Mouse (Mus musculus) megakaryocyte progenitor cell, adult 5-6 weeks (primary cell): ENCODE data around the gene Sesn3. TPM values are rescaled to one million over a fixed set of nuclear protein-coding genes. Genes with fewer than 3 reads are reported as not detected.

Experiments
- total RNA-seq, 2 experiments: library from RNA; stranded (forward) in 1 of 2; stranded (reverse) in 1 of 2; fragments of 157-497, 149-512 nt in 1 of 2; fragments of 200-1000 nt in 1 of 2; gene quantifications; 2 replicates each; pipeline versions ENCODE4 v1.2.3 to v1.2.4; 2015 to 2017

Sesn3 gene
- total RNA-seq, 2 experiments from 2014 or later = 5.6 to 7.5 TPM

Other genes starting within 250 kb of the Sesn3 start
- gene Endod1, start 106.4 kb downstream of the Sesn3 start, total RNA-seq (2015) = 17.0 and 20.1 TPM in 2 replicates
- gene Endod1, start 106.4 kb downstream of the Sesn3 start, total RNA-seq (2017) = 19.1 and 21.4 TPM in 2 replicates
- gene Kdm4d, start 225.4 kb downstream of the Sesn3 start, total RNA-seq (2015) = 0.17 TPM in 1 of 2 replicates, not detected in the other
- 0.12 and 0.84 TPM in 2 replicates for gene Kdm4d, start 225.4 kb downstream of the Sesn3 start, total RNA-seq (2017)
- gene Cwc15, start 225.6 kb downstream of the Sesn3 start, total RNA-seq (2015) = 199 and 231 TPM in 2 replicates
- 247 and 284 TPM in 2 replicates for gene Cwc15, start 225.6 kb downstream of the Sesn3 start, total RNA-seq (2017)